Mouse (Mus musculus) kidney, embryonic 16.5 days (tissue): ENCODE data around the gene Dhrs3. TPM values are rescaled to one million over a fixed set of nuclear protein-coding genes. Genes with fewer than 3 reads are reported as not detected.

Experiments
- ATAC-seq: fragments of 200-750 bp; cut with Nextera tagmentation; 2 replicates; pipeline ENCODE4 v1.8.0; 2017; ENCODE audit warnings: moderate TSS enrichment; ENCODE audit not compliant: low FRiP score, low TSS enrichment
- H3K27ac ChIP-seq: fragments of 300-500 bp; sonication (generic); 2 replicates; pipeline ENCODE4 v1.5.1; 2014; ENCODE audit warnings: low read length
- H3K27me3 ChIP-seq: fragments of 300-500 bp; sonication (generic); 2 replicates; pipeline ENCODE4 v1.6.1; 2014; ENCODE audit warnings: low read length, control low read depth, mixed read lengths; ENCODE audit not compliant: insufficient read depth
- H3K36me3 ChIP-seq: fragments of 300-500 bp; sonication (generic); 2 replicates; pipeline ENCODE4 v1.6.1; 2014; ENCODE audit warnings: low read length, control low read depth, mixed read lengths; ENCODE audit not compliant: insufficient read depth
- H3K4me1 ChIP-seq: fragments of 300-500 bp; sonication (generic); 2 replicates; pipeline ENCODE4 v1.6.1; 2014; ENCODE audit warnings: low read length, control low read depth, mixed read lengths; ENCODE audit not compliant: insufficient read depth
- H3K4me2 ChIP-seq: fragments of 300-500 bp; sonication (generic); replicated peaks from 2 replicates; pipeline ENCODE4 v1.6.1; 2014; ENCODE audit warnings: low read depth, low read length
- H3K4me3 ChIP-seq: fragments of 300-500 bp; sonication (generic); 2 replicates; pipeline ENCODE4 v1.5.1; 2014; ENCODE audit warnings: mild to moderate bottlenecking, low read length
- H3K9ac ChIP-seq: fragments of 300-500 bp; sonication (generic); replicated peaks from 2 replicates; pipeline ENCODE4 v1.6.1; 2014; ENCODE audit warnings: low read length
- H3K9me3 ChIP-seq: fragments of 300-500 bp; sonication (generic); 2 replicates; pipeline ENCODE4 v1.6.1; 2016; ENCODE audit warnings: low read length, control low read depth
- WGBS: fragments of 180-500 bp; shearing (Covaris S2); extraction: QIAGEN DNeasy Blood & Tissue Kit; methylation state at CpG from one replicate; pipeline ENCODE4 v1.1.7; 2014; 5-methylcytosine and 5-hydroxymethylcytosine counted together
- polyA plus RNA-seq: library from polyadenylated mRNA; unstranded; fragments of >200 nt; fragmentation: Nextera tagmentation; extraction: Ambion mirVana; gene quantifications from 2 replicates; pipeline ENCODE4 v1.2.1, GENCODE M21; 2015

Dhrs3 gene
- polyA plus RNA-seq, 1 experiment from 2014 or later, result 217 TPM

DNA sequence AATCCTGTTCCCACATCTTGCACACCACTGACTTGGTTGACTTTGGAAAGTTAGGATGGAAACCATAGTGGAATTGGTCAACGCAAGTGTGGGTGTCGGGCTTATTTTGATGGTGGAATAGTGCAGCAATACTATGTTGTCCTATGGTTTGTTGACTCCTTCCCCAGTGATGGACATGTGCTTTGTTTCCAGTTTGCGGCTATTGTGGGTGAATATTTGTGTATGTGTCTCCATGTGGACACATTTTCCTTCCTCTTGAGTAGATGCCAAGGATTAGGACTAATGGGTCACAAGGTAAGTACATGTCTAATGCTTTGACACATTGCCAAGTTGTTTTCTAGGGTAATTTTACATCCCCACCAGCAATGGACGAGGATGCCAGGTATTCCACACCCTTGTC is 68.6 kb downstream of the Dhrs3 start:
- H3K4me3 ChIP-seq, result no peak overlapping the region
- H3K9ac ChIP-seq, result no peak overlapping the region
- H3K27ac ChIP-seq, result peak overlapping the region; percentile 79
- 87% methylated on average over 4 of the region's 4 CpGs for WGBS
- H3K36me3 ChIP-seq, result no peaks in the 10 kb centered on the region
- no peaks in the 10 kb centered on the region for H3K27me3 ChIP-seq
- ATAC-seq, result no peak
- peaks cover 19% of the 10 kb centered on the region for H3K4me1 ChIP-seq
- H3K9me3 ChIP-seq, result no peaks in the 10 kb centered on the region
- H3K4me2 ChIP-seq, result no peak overlapping the region

DNA sequence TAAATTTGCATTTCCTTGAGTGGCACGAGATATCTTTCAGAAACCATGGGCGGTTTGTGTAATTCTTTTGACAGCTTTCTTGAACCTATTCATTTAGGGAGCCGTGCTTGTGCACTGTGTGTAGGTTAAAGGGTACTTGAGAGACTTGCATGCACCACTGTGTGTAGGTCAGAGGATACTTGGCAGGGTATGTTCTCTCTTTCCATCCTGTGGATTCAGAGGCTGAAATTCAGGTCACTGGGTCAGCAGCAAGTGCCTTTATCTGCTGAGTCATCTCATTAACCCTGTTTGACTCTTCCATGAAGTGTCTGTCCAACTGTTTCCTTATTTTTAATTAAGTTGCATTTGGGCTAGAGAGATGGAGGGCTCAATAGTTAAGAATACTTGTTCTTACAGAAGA is 69.1 kb downstream of the Dhrs3 start:
- Histone ChIP-seq H3K4me2 (no peak overlapping the region), H3K36me3 (no peaks in the 10 kb centered on the region), H3K4me3 (no peak overlapping the region), H3K27ac (no peak overlapping the region), H3K9ac (no peak overlapping the region), H3K27me3 (no peaks in the 10 kb centered on the region), H3K9me3 (no peaks in the 10 kb centered on the region), H3K4me1 (peaks cover 19% of the 10 kb centered on the region)
- ATAC-seq, result no peak
- WGBS, result 83% methylated on average over 3 of the region's 3 CpGs

DNA sequence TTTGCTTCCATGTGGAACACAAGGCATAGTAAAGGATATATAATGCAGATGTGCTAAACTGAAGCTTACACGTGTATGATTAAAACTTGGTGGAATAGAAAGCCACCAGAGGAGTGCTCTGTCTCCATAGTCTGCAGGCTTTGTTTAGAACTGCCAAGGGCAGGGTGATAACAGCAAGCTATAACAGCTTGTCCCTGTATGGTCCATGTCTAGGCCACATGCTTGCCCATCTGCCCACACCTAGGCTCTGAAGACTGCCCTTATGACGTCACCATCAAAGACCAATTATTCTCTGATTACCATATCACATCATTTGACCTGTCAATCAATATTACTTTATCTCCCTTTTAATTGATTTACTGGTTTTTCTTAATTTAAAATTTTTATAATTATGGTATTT is 72.6 kb downstream of the Dhrs3 start:
- Histone ChIP-seq H3K36me3 (0 out of 2 replicates have a peak, but pooled peaks cover 2% of the 10 kb centered on the region), H3K27me3 (no peaks in the 10 kb centered on the region), H3K9me3 (no peaks in the 10 kb centered on the region), H3K4me3 (no peak overlapping the region), H3K4me2 (no peak overlapping the region), H3K27ac (0 out of 2 replicates have a peak overlapping the region, but pooled peaks have one; percentile 9), H3K4me1 (peaks cover 18% of the 10 kb centered on the region), H3K9ac (no peak overlapping the region)
- 81% methylated on average over 2 of the region's 2 CpGs for WGBS
- ATAC-seq, result no peak

- Histone ChIP-seq H3K36me3 (0 out of 2 replicates have a peak, but pooled peaks cover 2% of the 10 kb centered on the region), H3K4me2 (no peak overlapping the region), H3K27me3 (no peaks in the 10 kb centered on the region), H3K4me3 (no peak overlapping the region), H3K9ac (no peak overlapping the region), H3K27ac (no peak overlapping the region), H3K4me1 (peaks cover 8% of the 10 kb centered on the region; the same call in 1 of the 2 replicates), H3K9me3 (no peaks in the 10 kb centered on the region)
- no peak for ATAC-seq
- WGBS, result 79% methylated on average over 3 of the region's 3 CpGs
Observed at GRCm38 (mm10) chr4:144968371-144968770, 75.7 kb downstream of the Dhrs3 start.

DNA sequence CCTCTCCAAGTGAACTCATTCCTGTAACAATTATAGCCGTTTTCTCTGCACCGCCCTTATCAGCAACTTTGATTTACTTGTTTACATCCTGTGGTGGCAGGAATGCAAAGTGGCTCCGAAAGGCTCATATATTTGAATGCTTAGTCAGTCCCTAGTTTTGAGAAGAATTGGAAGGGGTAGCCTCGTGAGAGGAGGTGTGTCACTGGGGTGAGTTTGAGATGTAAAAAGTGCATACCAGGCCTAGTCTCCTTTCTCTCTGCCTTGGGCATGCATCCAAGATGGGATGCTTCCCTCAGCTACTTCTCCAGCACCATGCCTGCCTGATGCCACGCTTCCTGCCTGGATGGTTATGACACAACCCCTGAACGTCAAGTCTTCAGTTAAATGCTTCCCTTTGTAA is 76.4 kb downstream of the Dhrs3 start:
- WGBS, result 47% methylated on average over 6 of the region's 6 CpGs
- no peaks in the 10 kb centered on the region for H3K27me3 ChIP-seq
- H3K27ac ChIP-seq, result peak overlapping the region; percentile 19; the same call in 1 of the 2 replicates
- peaks cover 8% of the 10 kb centered on the region; the same call in 1 of the 2 replicates for H3K4me1 ChIP-seq
- ATAC-seq, result no peak
- H3K9ac ChIP-seq, result no peak overlapping the region
- no peaks in the 10 kb centered on the region for H3K9me3 ChIP-seq
- H3K4me3 ChIP-seq, result no peak overlapping the region
- H3K4me2 ChIP-seq, result no peak overlapping the region
- H3K36me3 ChIP-seq, result 0 out of 2 replicates have a peak, but pooled peaks cover 2% of the 10 kb centered on the region

GRCm38 (mm10) chr4:144971048-144971447 is 78.4 kb downstream of the Dhrs3 start:
- no peaks in the 10 kb centered on the region for H3K27me3 ChIP-seq
- H3K27ac ChIP-seq, result no peak overlapping the region
- 0 out of 2 replicates have a peak, but pooled peaks cover 4% of the 10 kb centered on the region for H3K36me3 ChIP-seq
- 79% methylated on average over 2 of the region's 2 CpGs for WGBS
- peaks cover 18% of the 10 kb centered on the region for H3K4me1 ChIP-seq
- H3K9ac ChIP-seq, result no peak overlapping the region
- H3K9me3 ChIP-seq, result no peaks in the 10 kb centered on the region
- no peak overlapping the region for H3K4me3 ChIP-seq
- no peak overlapping the region for H3K4me2 ChIP-seq
- no peak for ATAC-seq

GRCm38 (mm10) chr4:144972948-144973720 is 80.5 kb downstream of the Dhrs3 start:
- peaks cover 5% of the 10 kb centered on the region; the same call in 1 of the 2 replicates for H3K36me3 ChIP-seq
- no peaks in the 10 kb centered on the region for H3K27me3 ChIP-seq
- no peak overlapping the region for H3K9ac ChIP-seq
- H3K4me3 ChIP-seq, result no peak overlapping the region
- no peak for ATAC-seq
- no peak overlapping the region for H3K4me2 ChIP-seq
- WGBS, result 83% methylated on average over 6 of the region's 6 CpGs
- peaks cover 18% of the 10 kb centered on the region for H3K4me1 ChIP-seq
- no peaks in the 10 kb centered on the region for H3K9me3 ChIP-seq
- no peak overlapping the region for H3K27ac ChIP-seq

GRCm38 (mm10) chr4:144974458-144974857 is 81.8 kb downstream of the Dhrs3 start:
- H3K27me3 ChIP-seq, result no peaks in the 10 kb centered on the region
- ATAC-seq, result no peak
- H3K9me3 ChIP-seq, result no peaks in the 10 kb centered on the region
- no peak overlapping the region for H3K4me2 ChIP-seq
- no peak overlapping the region for H3K9ac ChIP-seq
- peaks cover 5% of the 10 kb centered on the region; the same call in 1 of the 2 replicates for H3K36me3 ChIP-seq
- 71% methylated on average over 3 of the region's 3 CpGs for WGBS
- peaks cover 11% of the 10 kb centered on the region for H3K4me1 ChIP-seq
- no peak overlapping the region for H3K4me3 ChIP-seq
- 0 out of 2 replicates have a peak overlapping the region, but pooled peaks have one; percentile 25 for H3K27ac ChIP-seq

DNA sequence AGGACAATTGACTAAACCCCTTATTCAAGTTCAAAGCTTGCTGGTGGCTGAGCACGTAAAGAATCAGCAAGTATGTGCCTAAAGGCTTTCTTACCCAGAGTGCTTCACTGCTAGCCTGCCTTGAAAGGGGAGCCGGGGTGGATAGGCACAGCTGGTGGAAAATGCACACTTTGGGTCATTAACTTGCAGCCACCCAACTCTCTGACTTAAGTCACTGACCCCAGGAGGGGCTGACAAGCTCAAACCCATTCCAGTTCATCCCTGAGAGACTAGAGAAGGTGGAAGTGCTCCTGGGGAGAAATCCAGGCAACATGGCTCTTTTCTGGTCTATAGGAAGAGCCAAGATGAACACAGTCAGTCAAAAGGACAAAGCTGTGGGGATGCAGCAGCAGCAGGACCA is 82.9 kb downstream of the Dhrs3 start:
- no peak overlapping the region for H3K9ac ChIP-seq
- H3K4me3 ChIP-seq, result no peak overlapping the region
- H3K4me1 ChIP-seq, result peaks cover 11% of the 10 kb centered on the region
- peak; percentile 82; the same call in 1 of the 2 replicates for ATAC-seq
- no peak overlapping the region for H3K4me2 ChIP-seq
- peak overlapping the region; percentile 68 for H3K27ac ChIP-seq
- H3K27me3 ChIP-seq, result no peaks in the 10 kb centered on the region
- WGBS, result 40% methylated on average over 2 of the region's 2 CpGs
- no peaks in the 10 kb centered on the region for H3K9me3 ChIP-seq
- peaks cover 5% of the 10 kb centered on the region; the same call in 1 of the 2 replicates for H3K36me3 ChIP-seq

GRCm38 (mm10) chr4:144977057-144977456 is 84.4 kb downstream of the Dhrs3 start:
- WGBS, result 80% methylated on average over 1 of the region's 1 CpGs
- H3K4me3 ChIP-seq, result no peak overlapping the region

More at GRCm38 (mm10) chr4:144977057-144977456, 84.4 kb downstream of the Dhrs3 start:
- Histone ChIP-seq H3K36me3 (peaks cover 5% of the 10 kb centered on the region; the same call in 1 of the 2 replicates), H3K27me3 (no peaks in the 10 kb centered on the region), H3K27ac (no peak overlapping the region), H3K9ac (no peak overlapping the region), H3K4me2 (no peak overlapping the region), H3K4me1 (peaks cover 16% of the 10 kb centered on the region), H3K9me3 (no peaks in the 10 kb centered on the region)
- ATAC-seq, result no peak
